Mouse (Mus musculus): ENCODE measurements at regions not wholly inside any gene's neighbourhood (a gene's known extent, or its start where the extent isn't known, plus 50 kb on each side); places are given as distances from the start of the nearest gene placed in this dataset.

GRCm38 (mm10) chr2:78974683-78975392 lies 106.9 kb downstream of the Ube2e3 start:
- TF ChIP-seq CTCF (IDR thresholded peaks at IDR 0.05; ENCODE audit: extremely low read depth, insufficient read length, insufficient replicate concordance, low read depth, low read length) (no peak), POLR2A (IDR thresholded peaks at IDR 0.05; ENCODE audit: low read depth, low read length) (no peak)

Measured in small intestine, adult 2 months (tissue).